In genomic region chr9:64029908-64030631, GRCm38 (mm10) we compare ENCODE assay signal across 13 mouse cellular contexts. TPM values are rescaled to one million over a fixed set of nuclear protein-coding genes. Genes with fewer than 3 reads are reported as not detected.
DNase-seq lines count a peak whose midpoint lies in the region; ATAC-seq lines count a peak whose summit lies in the region.
"Had no signal": no experiment of that assay in that cellular context is flagged by ENCODE, and none has a peak within 500 bp of the region (broad histone marks: within the 10 kb centered on the region; RNA-seq: fewer than 3 reads in every experiment).

No protein-coding gene starts in this region.

- WGBS in kidney, embryonic 15.5 days = 76% methylated on average over 6 of the region's 6 CpGs
- 56% methylated on average over 6 of the region's 6 CpGs for WGBS in liver, embryonic 13.5 days (ENCODE audit: insufficient replicate concordance)
- WGBS in midbrain, embryonic 14.5 days = 82% methylated on average over 6 of the region's 6 CpGs

- no peak overlapping the region for H3K27ac ChIP-seq in kidney, embryonic 15.5 days
- H3K27ac ChIP-seq in liver, embryonic 13.5 days = peak overlapping the region; percentile 56
- no peak overlapping the region for H3K27ac ChIP-seq in midbrain, embryonic 14.5 days (replicated peaks; ENCODE audit: low read depth, low read length)
- H3K27ac ChIP-seq: forebrain, embryonic 12.5 days; limb, embryonic 12.5 days had no signal

- H3K4me1 ChIP-seq in kidney, embryonic 15.5 days = peaks cover 5% of the 10 kb centered on the region; the same call in 1 of the 2 replicates
- H3K4me1 ChIP-seq in liver, embryonic 13.5 days (replicated peaks) = peaks cover 49% of the 10 kb centered on the region
- no peaks in the 10 kb centered on the region for H3K4me1 ChIP-seq in midbrain, embryonic 14.5 days (ENCODE audit: control insufficient read depth, insufficient read depth, low read length)
- H3K4me1 ChIP-seq: forebrain, embryonic 12.5 days had no signal

- no peak overlapping the region for H3K4me2 ChIP-seq in kidney, embryonic 15.5 days
- H3K4me2 ChIP-seq in liver, embryonic 13.5 days = no peak overlapping the region
- H3K4me2 ChIP-seq in midbrain, embryonic 14.5 days (ENCODE audit: low read length) = no peak overlapping the region
- H3K4me2 ChIP-seq: forebrain, embryonic 12.5 days; limb, embryonic 12.5 days had no signal

- peak; percentile 23 for DNase-seq in kidney, adult 18-20 months
- peak; percentile 17 for DNase-seq in ZHBTc4 (ENCODE audit: low read depth, low spot score)
- no peak for DNase-seq in liver, embryonic 13.5 days
- DNase-seq in lung, postnatal 4 days = peak; percentile 67 to 87
- no peak for DNase-seq in c-Kit-positive CD71-positive TER-119-positive erythroid progenitor cells, embryonic 14.5 days (ENCODE audit: low spot score)
- DNase-seq in midbrain, embryonic 14.5 days = no peak
- DNase-seq: cerebellum, adult 11 months; gastrocnemius, postnatal 14 days; layer of hippocampus, adult 9-11 months had no signal

- H3K27me3 ChIP-seq in kidney, embryonic 15.5 days = no peaks in the 10 kb centered on the region
- no peaks in the 10 kb centered on the region for H3K27me3 ChIP-seq in liver, embryonic 13.5 days
- H3K27me3 ChIP-seq in midbrain, embryonic 14.5 days (ENCODE audit: control insufficient read depth, insufficient read depth, low read length) = no peaks in the 10 kb centered on the region
- H3K27me3 ChIP-seq: forebrain, embryonic 12.5 days; limb, embryonic 12.5 days had no signal

- no peaks in the 10 kb centered on the region for H3K36me3 ChIP-seq in kidney, embryonic 15.5 days
- H3K36me3 ChIP-seq in liver, embryonic 13.5 days = no peaks in the 10 kb centered on the region
- H3K36me3 ChIP-seq in midbrain, embryonic 14.5 days (ENCODE audit: control insufficient read depth, insufficient read depth, low read length) = no peaks in the 10 kb centered on the region
- H3K36me3 ChIP-seq: forebrain, embryonic 12.5 days; limb, embryonic 12.5 days had no signal

- H3K9me3 ChIP-seq in kidney, embryonic 15.5 days (replicated peaks) = no peaks in the 10 kb centered on the region
- no peaks in the 10 kb centered on the region for H3K9me3 ChIP-seq in liver, embryonic 13.5 days (replicated peaks)
- H3K9me3 ChIP-seq in midbrain, embryonic 14.5 days (ENCODE audit: control insufficient read depth, low read length) = no peaks in the 10 kb centered on the region
- H3K9me3 ChIP-seq: forebrain, embryonic 12.5 days; limb, embryonic 12.5 days had no signal

- ATAC-seq in kidney, embryonic 15.5 days (replicated peaks; ENCODE audit: low FRiP score) = no peak
- no peak for ATAC-seq in liver, embryonic 13.5 days (ENCODE audit: low read depth)
- no peak for ATAC-seq in midbrain, embryonic 14.5 days (ENCODE audit: low FRiP score, low TSS enrichment)
- ATAC-seq: midbrain, embryonic 16.5 days had no signal

- H3K9ac ChIP-seq in kidney, embryonic 15.5 days = no peak overlapping the region
- H3K9ac ChIP-seq in liver, embryonic 13.5 days = no peak overlapping the region
- no peak overlapping the region for H3K9ac ChIP-seq in midbrain, embryonic 14.5 days (replicated peaks; ENCODE audit: low read length)
- H3K9ac ChIP-seq: forebrain, embryonic 12.5 days; limb, embryonic 12.5 days had no signal

- H3K4me3 ChIP-seq in kidney, embryonic 15.5 days (replicated peaks) = no peak overlapping the region
- H3K4me3 ChIP-seq in liver, embryonic 13.5 days (replicated peaks) = no peak overlapping the region
- no peak overlapping the region for H3K4me3 ChIP-seq in midbrain, embryonic 14.5 days (replicated peaks; ENCODE audit: low read depth, low read length)
- H3K4me3 ChIP-seq: forebrain, embryonic 12.5 days; limb, embryonic 12.5 days had no signal

RNA-seq across cellular contexts. Expression of gene Smad6, which starts 8.2 kb away (rescaled TPM):
- 10.6 and 12.3 TPM in 2 replicates for polyA plus RNA-seq in kidney, embryonic 15.5 days (2015; fragmentation: Nextera tagmentation; extraction: Ambion mirVana)
- 2.5 and 2.8 TPM in 2 replicates for polyA plus RNA-seq in liver, embryonic 13.5 days (2015; fragmentation: Nextera tagmentation; extraction: Ambion mirVana)
- polyA plus RNA-seq in midbrain, embryonic 14.5 days (2014; fragmentation: Nextera tagmentation; extraction: Ambion mirVana) = 0.67 and 2.0 TPM in 2 replicates

Comparison
In these comparisons a context has a peak if more than half of its experiments do, and no peak if none do; other contexts are left out.
1. DNase-seq: peak in kidney, adult 18-20 months (single experiment), ZHBTc4 (single experiment) and lung, postnatal 4 days (2 of 2); none in liver, embryonic 13.5 days (single experiment), c-Kit-positive CD71-positive TER-119-positive erythroid progenitor cells, embryonic 14.5 days (single experiment) and midbrain, embryonic 14.5 days (single experiment).